Comparison of ENCODE assay signal across 9 mouse cellular contexts in genomic region chr10:117151241-117151640, GRCm38 (mm10). TPM values are rescaled to one million over a fixed set of nuclear protein-coding genes. Genes with fewer than 3 reads are reported as not detected.
A peak's percentile ranks its signal among the peaks of the same experiment; 100 is the strongest.
DNase-seq lines count a peak whose midpoint lies in the region; ATAC-seq and TF ChIP-seq lines count a peak whose summit lies in the region.
"Had no signal": no experiment of that assay in that cellular context is flagged by ENCODE, and none has a peak within 500 bp of the region (broad histone marks: within the 10 kb centered on the region; RNA-seq: fewer than 3 reads in every experiment).

No protein-coding gene starts in this region.

- H3K27me3 ChIP-seq in kidney, postnatal 0 days (ENCODE audit: insufficient read depth, low read length): no peaks in the 10 kb centered on the region
- H3K27me3 ChIP-seq in C2C12 (ENCODE audit: control insufficient read depth, insufficient read depth, insufficient read length): no peaks in the 10 kb centered on the region
- no peaks in the 10 kb centered on the region for H3K27me3 ChIP-seq in intestine, postnatal 0 days (replicated peaks; ENCODE audit: control insufficient read depth, insufficient read depth, low read length)
- H3K27me3 ChIP-seq in forebrain, embryonic 13.5 days: peaks cover 14% of the 10 kb centered on the region
- H3K27me3 ChIP-seq: megakaryocyte, embryonic 14.5 days had no signal

- H3ac ChIP-seq in C2C12 (ENCODE audit: control insufficient read depth, insufficient read length, low read depth): no peak overlapping the region

- peak; percentile 41 to 49 for DNase-seq in adrenal gland, adult (ENCODE audit: inconsistent age in 2 of 2, low spot score in 1 of 2)
- no peak for DNase-seq in adrenal gland, adult 18-20 months (ENCODE audit: low spot score in 2 of 2)
- DNase-seq in kidney, postnatal 0 days (ENCODE audit: low spot score): peak; percentile 47
- no peak for DNase-seq in kidney, adult 8-10 months

- H3K9ac ChIP-seq in kidney, postnatal 0 days (ENCODE audit: low read depth, low read length): 0 out of 2 replicates have a peak overlapping the region, but pooled peaks have one; percentile 35
- no peak overlapping the region; the same call in 1 of the 2 replicates for H3K9ac ChIP-seq in intestine, postnatal 0 days (ENCODE audit: low read depth, low read length)
- no peak overlapping the region for H3K9ac ChIP-seq in forebrain, embryonic 13.5 days

- peaks cover 18% of the 10 kb centered on the region for H3K79me3 ChIP-seq in C2C12 (ENCODE audit: low read depth)

- H3K4me1 ChIP-seq in kidney, postnatal 0 days (replicated peaks; ENCODE audit: insufficient read depth, low read length): peaks cover 3% of the 10 kb centered on the region; the same call in 1 of the 2 replicates
- peaks cover 3% of the 10 kb centered on the region; the same call in 1 of the 2 replicates for H3K4me1 ChIP-seq in intestine, postnatal 0 days (replicated peaks; ENCODE audit: control insufficient read depth, insufficient read depth, low read length)
- H3K4me1 ChIP-seq in forebrain, embryonic 13.5 days: peaks cover 30% of the 10 kb centered on the region

- TF ChIP-seq CTCF in kidney, postnatal 0 days (IDR thresholded peaks at IDR 0.05; ENCODE audit: low read depth): no peak
- no peak for TF ChIP-seq CTCF in C2C12 (IDR thresholded peaks at IDR 0.05; ENCODE audit: control insufficient read depth, insufficient read depth, insufficient read length)
- no peak for TF ChIP-seq CTCF in intestine, postnatal 0 days (IDR thresholded peaks at IDR 0.05; ENCODE audit: low read depth)

- peak overlapping the region; percentile 82; the same call in 1 of the 2 replicates for H3K4me2 ChIP-seq in kidney, postnatal 0 days (ENCODE audit: low read length)
- H3K4me2 ChIP-seq in intestine, postnatal 0 days (replicated peaks; ENCODE audit: low read depth): peak overlapping the region; percentile 3; the same call in 1 of the 2 replicates
- H3K4me2 ChIP-seq in forebrain, embryonic 13.5 days: no peak overlapping the region

- no peak overlapping the region for H3K4me3 ChIP-seq in kidney, postnatal 0 days (replicated peaks; ENCODE audit: low read depth, low read length)
- no peak overlapping the region for H3K4me3 ChIP-seq in C2C12 (ENCODE audit: insufficient read depth, poor library complexity, severe bottlenecking)
- no peak overlapping the region for H3K4me3 ChIP-seq in intestine, postnatal 0 days (ENCODE audit: low read depth, low read length)
- H3K4me3 ChIP-seq in forebrain, embryonic 13.5 days: no peak overlapping the region

- 13% methylated on average over 11 of the region's 11 CpGs for WGBS in kidney, postnatal 0 days
- 19% methylated on average over 11 of the region's 11 CpGs for WGBS in intestine, postnatal 0 days
- WGBS in forebrain, embryonic 13.5 days: 10% methylated on average over 11 of the region's 11 CpGs

- peaks cover 30% of the 10 kb centered on the region for H3K79me2 ChIP-seq in C2C12 (ENCODE audit: control insufficient read depth, insufficient read depth)

- 0 out of 2 replicates have a peak overlapping the region, but pooled peaks have one; percentile 9 for H3K27ac ChIP-seq in kidney, postnatal 0 days
- H3K27ac ChIP-seq in intestine, postnatal 0 days (ENCODE audit: low read depth, low read length): no peak overlapping the region
- H3K27ac ChIP-seq in forebrain, embryonic 13.5 days: no peak overlapping the region

- no peaks in the 10 kb centered on the region for H3K36me3 ChIP-seq in kidney, postnatal 0 days (ENCODE audit: insufficient read depth, low read length)
- no peaks in the 10 kb centered on the region for H3K36me3 ChIP-seq in C2C12 (ENCODE audit: control insufficient read depth, insufficient read depth)
- H3K36me3 ChIP-seq in intestine, postnatal 0 days (ENCODE audit: control insufficient read depth, insufficient read depth): no peaks in the 10 kb centered on the region
- no peaks in the 10 kb centered on the region for H3K36me3 ChIP-seq in forebrain, embryonic 13.5 days (ENCODE audit: poor library complexity, severe bottlenecking)

- ATAC-seq in kidney, postnatal 0 days (replicated peaks; ENCODE audit: low FRiP score, low read depth): no peak
- ATAC-seq in intestine, postnatal 0 days: no peak
- no peak for ATAC-seq in megakaryocyte progenitor cell, adult 5-6 weeks (replicated peaks; ENCODE audit: poor library complexity)
- ATAC-seq in forebrain, embryonic 13.5 days: no peak

- H3K9me3 ChIP-seq in kidney, postnatal 0 days (replicated peaks; ENCODE audit: low read length): no peaks in the 10 kb centered on the region
- no peaks in the 10 kb centered on the region for H3K9me3 ChIP-seq in intestine, postnatal 0 days (ENCODE audit: control insufficient read depth)
- H3K9me3 ChIP-seq in forebrain, embryonic 13.5 days (replicated peaks): no peaks in the 10 kb centered on the region
- H3K9me3 ChIP-seq: megakaryocyte, embryonic 14.5 days had no signal

TF ChIP-seq in C2C12, 6 proteins besides CTCF, POLR2A, EP300 and RAD21:
- TF ChIP-seq MAX (IDR thresholded peaks at IDR 0.05) (peak; percentile 43), CEBPB (IDR thresholded peaks at IDR 0.05; ENCODE audit: low read depth) (peak; percentile 84), USF1 (IDR thresholded peaks at IDR 0.05; ENCODE audit: low read depth) (no peak), MYOG (IDR thresholded peaks at IDR 0.05; ENCODE audit: control insufficient read depth, extremely low read depth, insufficient read length) (no peak), MYOD1 (IDR thresholded peaks at IDR 0.05; ENCODE audit: control insufficient read depth, insufficient read length, low read depth) (peak; percentile 25), FOSL1 (IDR thresholded peaks at IDR 0.05; ENCODE audit: insufficient read depth, low read length, poor library complexity, severe bottlenecking) (peak; percentile 92)

RNA-seq across cellular contexts. Expression of gene Frs2, which starts 2.9 kb away (rescaled TPM):
- total RNA-seq in adrenal gland, adult 18-20 months (2021): 10 to 100 TPM; 20.5 to 25.4 TPM
- polyA plus RNA-seq in kidney, postnatal 0 days (2015; fragmentation: Nextera tagmentation; extraction: Ambion mirVana): 17.8 and 18.5 TPM in 2 replicates
- 11.0 TPM for polyA plus RNA-seq in C2C12 (2012; fragmentation: generic; extraction: Trizol)
- polyA plus RNA-seq in intestine, postnatal 0 days (2015; fragmentation: Nextera tagmentation; extraction: Ambion mirVana): 17.9 and 18.5 TPM in 2 replicates
- 33.5 and 37.9 TPM in 2 replicates for total RNA-seq in megakaryocyte progenitor cell, adult 5-6 weeks (2015)
- total RNA-seq in megakaryocyte progenitor cell, adult 5-6 weeks (2017): 14.4 and 15.1 TPM in 2 replicates
- 16.0 and 19.7 TPM in 2 replicates for polyA plus RNA-seq in forebrain, embryonic 13.5 days (2015; fragmentation: Nextera tagmentation; extraction: Ambion mirVana)

Comparison
In these comparisons a context has a peak if more than half of its experiments do, and no peak if none do; other contexts are left out.
1. DNase-seq: peak in adrenal gland, adult (2 of 2) and kidney, postnatal 0 days (single experiment); none in adrenal gland, adult 18-20 months (0 of 2) and kidney, adult 8-10 months (0 of 2).